Mouse (Mus musculus) lung, postnatal 0 days (tissue): Measurements from ENCODE around the gene Fam117a. TPM values are rescaled to one million over a fixed set of nuclear protein-coding genes. Genes with fewer than 3 reads are reported as not detected.

Experiments
- ATAC-seq: fragments of 200-750 bp; cut with Nextera tagmentation; 2 replicates; pipeline ENCODE4 v1.8.0; 2017; ENCODE audit warnings: moderate library complexity
- DNase-seq: peaks from one replicate; pipeline ENCODE4 v3.0.0-alpha.2; 2016; ENCODE audit warnings: low spot score
- H3K27ac ChIP-seq: fragments of 300-500 bp; sonication (generic); 2 replicates; pipeline ENCODE4 v1.5.1; 2014; ENCODE audit warnings: antibody characterized with exemption, mild to moderate bottlenecking, low read length, mixed read lengths
- H3K27me3 ChIP-seq: fragments of 300-500 bp; sonication (generic); replicated peaks from 2 replicates; pipeline ENCODE4 v1.6.1; 2014; ENCODE audit warnings: low read length, mixed read lengths; ENCODE audit not compliant: insufficient read depth
- H3K36me3 ChIP-seq: fragments of 300-500 bp; sonication (generic); 2 replicates; pipeline ENCODE4 v1.6.1; 2014; ENCODE audit warnings: low read length, mixed read lengths; ENCODE audit not compliant: insufficient read depth
- H3K4me1 ChIP-seq: fragments of 300-500 bp; sonication (generic); 2 replicates; pipeline ENCODE4 v1.6.1; 2014; ENCODE audit warnings: antibody characterized with exemption, low read depth, low read length, mixed read lengths; ENCODE audit not compliant: insufficient read depth
- H3K4me2 ChIP-seq: fragments of 300-500 bp; sonication (generic); replicated peaks from 2 replicates; pipeline ENCODE4 v1.6.1; 2014; ENCODE audit warnings: low read depth, mild to moderate bottlenecking, low read length, moderate library complexity, mixed read lengths
- H3K4me3 ChIP-seq: fragments of 300-500 bp; sonication (generic); 2 replicates; pipeline ENCODE4 v1.5.1; 2014; ENCODE audit warnings: low read depth, low read length
- H3K9ac ChIP-seq: fragments of 300-500 bp; sonication (generic); replicated peaks from 2 replicates; pipeline ENCODE4 v1.6.1; 2014; ENCODE audit warnings: low read depth, mild to moderate bottlenecking
- H3K9me3 ChIP-seq: fragments of 300-500 bp; sonication (generic); 2 replicates; pipeline ENCODE4 v1.6.1; 2016; ENCODE audit warnings: low read length, mixed read lengths
- CTCF ChIP-seq: IDR thresholded peaks from 2 replicates; pipeline ENCODE4 v1.5.1; 2016; ENCODE audit warnings: antibody characterized with exemption, mild to moderate bottlenecking
- EP300 ChIP-seq: IDR thresholded peaks from 2 replicates; pipeline ENCODE4 v1.6.1; 2016; ENCODE audit warnings: antibody characterized with exemption, mild to moderate bottlenecking, control low read depth
- WGBS: fragments of 180-500 bp; shearing (Covaris S2); extraction: QIAGEN DNeasy Blood & Tissue Kit; methylation state at CpG from one replicate; pipeline ENCODE4 v1.1.7; 2014; 5-methylcytosine and 5-hydroxymethylcytosine counted together
- polyA plus RNA-seq: library from polyadenylated mRNA; unstranded; fragments of >200 nt; fragmentation: Nextera tagmentation; extraction: Ambion mirVana; gene quantifications from 2 replicates; pipeline ENCODE4 v1.2.1, GENCODE M21; 2015

Gene Fam117a
- polyA plus RNA-seq, 1 experiment from 2014 or later: 21.6 TPM

DNA sequence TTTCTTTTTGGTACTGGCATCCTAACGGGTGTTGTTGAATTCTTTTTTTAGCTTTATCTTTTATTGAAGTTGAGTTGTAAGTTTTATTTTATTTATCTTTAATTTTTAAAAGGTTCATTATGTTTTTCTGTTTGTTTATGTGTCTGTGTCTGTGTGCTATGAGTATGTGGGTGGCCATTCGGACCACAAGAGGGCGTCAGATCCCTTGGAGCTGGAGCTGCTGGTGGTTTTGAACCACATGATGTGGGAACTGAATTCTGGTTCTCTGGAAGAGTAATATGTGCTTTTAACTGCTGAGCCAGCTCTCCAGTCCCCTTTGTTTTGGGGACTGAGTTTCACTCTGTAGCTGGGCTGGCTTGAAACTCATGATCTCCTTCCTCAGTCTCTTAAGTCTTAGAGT, 86.7 kb downstream of the Fam117a start:
- no peak for ATAC-seq

DNA sequence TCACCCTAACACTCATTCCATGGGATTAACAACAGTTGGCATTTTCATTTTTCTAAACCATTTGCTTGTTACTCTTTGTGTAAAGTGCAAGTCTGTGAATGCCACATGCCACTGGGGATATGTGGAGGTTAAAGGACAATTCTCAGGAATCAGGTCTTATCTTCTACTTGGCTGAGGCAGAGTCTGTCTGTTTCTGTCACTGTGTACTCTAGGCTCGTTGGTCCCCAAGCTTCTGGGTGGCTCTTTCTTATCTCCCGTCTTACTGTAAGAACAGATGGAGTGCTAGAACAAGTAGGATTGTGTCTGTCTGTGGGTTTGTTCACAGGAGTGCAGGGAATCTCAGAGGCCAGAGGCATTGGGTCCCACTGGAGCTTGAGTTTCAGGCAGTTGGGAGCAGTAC, 94.5 kb downstream of the Fam117a start:
- Histone ChIP-seq H3K4me1 (no peaks in the 10 kb centered on the region), H3K27ac (no peak overlapping the region), H3K4me3 (no peak overlapping the region), H3K4me2 (no peak overlapping the region), H3K27me3 (no peaks in the 10 kb centered on the region), H3K9ac (no peak overlapping the region), H3K36me3 (peaks cover 4% of the 10 kb centered on the region; the same call in 1 of the 2 replicates), H3K9me3 (no peaks in the 10 kb centered on the region)
- no peak for DNase-seq
- 40% methylated on average over 2 of the region's 2 CpGs for WGBS
- no peak for ATAC-seq
- TF ChIP-seq CTCF (no peak), EP300 (no peak)

More for the DNA sequence above, 86.7 kb downstream of the Fam117a start:
- Histone ChIP-seq H3K36me3 (no peaks in the 10 kb centered on the region), H3K4me3 (no peak overlapping the region), H3K4me1 (no peaks in the 10 kb centered on the region), H3K27ac (no peak overlapping the region), H3K27me3 (no peaks in the 10 kb centered on the region), H3K9ac (no peak overlapping the region), H3K9me3 (no peaks in the 10 kb centered on the region), H3K4me2 (no peak overlapping the region)
- TF ChIP-seq EP300 (no peak), CTCF (peak; percentile 54)
- 86% methylated on average over 3 of the region's 3 CpGs for WGBS
- DNase-seq: no peak

Other genes starting within 250 kb of the Fam117a start
- gene Dlx3, start 216.9 kb upstream of the Fam117a start, polyA plus RNA-seq: 0.05 TPM in 1 of 2 replicates, not detected in the other
- 0.55 and 0.79 TPM in 2 replicates for gene Dlx4, start 190.8 kb upstream of the Fam117a start, polyA plus RNA-seq
- gene Tac4, start 75.5 kb upstream of the Fam117a start, polyA plus RNA-seq: 0.18 and 0.25 TPM in 2 replicates
- gene Kat7, start 26.8 kb upstream of the Fam117a start, polyA plus RNA-seq: 30.7 and 33.5 TPM in 2 replicates
- gene Slc35b1, start 47.7 kb downstream of the Fam117a start, polyA plus RNA-seq: 87.3 and 96.8 TPM in 2 replicates
- gene Spop, start 77.1 kb downstream of the Fam117a start, polyA plus RNA-seq: 140 and 185 TPM in 2 replicates
- gene Nxph3, start 177.6 kb downstream of the Fam117a start, polyA plus RNA-seq: 1.2 and 1.5 TPM in 2 replicates